Mouse (Mus musculus) cerebellum, adult 11-12 months (tissue): ENCODE measurements at regions not wholly inside any gene's neighbourhood (a gene's known extent, or its start where the extent isn't known, plus 50 kb on each side); places are given as distances from the start of the nearest gene placed in this dataset.
A peak's percentile ranks its signal among the peaks of the same experiment; 100 is the strongest.

ENCODE experiments used
- DNase-seq: peaks from one replicate; pipeline ENCODE4 v3.0.0; 2022

DNA sequence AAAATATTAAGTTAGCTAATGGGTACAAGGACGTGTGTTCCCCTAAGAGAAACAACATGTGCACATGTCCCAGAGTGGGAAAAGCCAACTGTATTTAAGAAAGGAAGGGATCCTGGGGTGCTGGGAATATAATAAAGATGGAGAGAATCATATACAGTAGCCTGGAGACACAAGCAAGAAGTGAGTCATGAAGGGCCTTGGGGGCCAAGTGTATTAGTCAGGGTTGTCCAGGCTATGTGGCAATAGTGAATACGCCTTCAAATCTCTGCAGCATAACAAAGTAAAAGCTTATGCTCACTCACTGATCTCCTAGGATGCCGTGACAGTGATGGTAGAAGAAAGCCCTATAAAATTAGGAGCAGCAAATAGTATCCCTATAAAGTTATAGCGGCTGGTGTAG lies 124.1 kb upstream of the Gm10295 start:
- DNase-seq: no peak

DNA sequence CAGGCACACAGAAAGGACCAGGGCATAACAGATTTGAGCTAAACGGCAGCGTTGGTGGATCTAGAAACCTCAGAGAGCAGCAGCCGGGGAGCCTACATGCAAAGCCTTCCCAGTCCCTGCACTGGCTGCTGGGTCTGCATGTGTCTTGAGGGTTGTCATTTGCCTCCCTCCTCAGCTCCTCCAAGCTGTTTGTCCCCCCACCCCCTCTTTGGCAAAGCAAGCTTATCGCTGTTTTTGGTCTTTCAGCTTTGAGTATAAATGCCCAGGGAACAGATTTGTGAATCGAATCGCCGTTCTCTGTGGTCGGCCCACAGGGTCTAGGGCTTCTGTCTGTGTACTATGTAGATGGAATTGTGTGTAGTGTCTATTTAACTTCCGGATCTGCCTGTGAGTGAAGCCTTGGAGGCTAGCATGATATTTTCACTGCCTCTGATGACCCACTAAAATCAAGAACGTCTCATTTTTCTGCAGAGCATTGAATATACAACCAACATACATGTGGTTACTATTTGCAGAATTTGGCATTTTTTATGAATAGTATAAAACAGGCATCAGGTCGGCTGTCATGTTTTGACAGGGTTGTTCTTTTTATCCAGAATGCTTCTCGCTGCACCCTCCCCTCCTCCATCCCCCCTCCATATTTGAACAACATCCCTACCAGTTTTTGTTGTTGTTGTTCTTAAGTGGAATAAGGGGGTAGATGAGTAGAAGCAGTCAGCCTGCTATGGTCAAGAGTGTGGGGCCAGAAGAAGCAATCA lies 121.3 kb upstream of the Gm10295 start:
- no peak for DNase-seq

DNA sequence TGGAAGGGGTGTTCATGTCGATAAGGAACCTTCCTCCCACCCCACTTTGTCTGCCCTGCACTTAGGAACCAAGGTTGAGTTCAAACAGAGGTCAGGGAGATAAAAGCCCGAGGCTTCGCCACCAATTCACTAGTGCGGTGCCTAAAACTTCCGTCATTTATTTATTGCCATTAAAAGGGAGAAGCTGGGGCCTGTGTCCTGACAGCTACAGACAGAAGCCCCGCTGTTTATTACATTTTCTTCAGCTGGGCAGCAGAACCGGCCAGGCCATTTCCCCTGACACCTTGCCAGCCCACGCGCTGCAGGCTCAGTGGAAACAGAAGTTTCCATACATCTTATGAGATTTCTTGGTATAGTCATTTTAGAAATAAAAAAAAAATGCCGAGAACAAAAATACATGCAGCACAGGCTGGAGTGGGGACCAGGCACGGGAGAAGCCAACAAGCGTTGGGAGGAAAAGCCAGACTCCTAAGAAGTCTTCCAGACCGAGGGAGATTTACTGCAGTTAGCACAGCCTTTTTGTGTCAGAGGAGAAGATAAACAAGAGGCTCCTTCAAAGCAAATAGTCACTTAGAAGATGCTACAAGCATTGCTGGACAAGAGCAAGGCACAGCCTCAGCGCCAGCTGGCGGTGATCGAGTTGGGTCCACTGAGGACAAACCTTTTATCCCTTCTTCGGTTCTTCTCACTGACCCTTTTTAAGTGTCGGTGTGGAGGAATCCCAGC lies 120.5 kb upstream of the Gm10295 start:
- no peak for DNase-seq

- DNase-seq: no peak
Observed at GRCm38 (mm10) chr7:71471319-71471657, 120.0 kb upstream of the Gm10295 start.

DNA sequence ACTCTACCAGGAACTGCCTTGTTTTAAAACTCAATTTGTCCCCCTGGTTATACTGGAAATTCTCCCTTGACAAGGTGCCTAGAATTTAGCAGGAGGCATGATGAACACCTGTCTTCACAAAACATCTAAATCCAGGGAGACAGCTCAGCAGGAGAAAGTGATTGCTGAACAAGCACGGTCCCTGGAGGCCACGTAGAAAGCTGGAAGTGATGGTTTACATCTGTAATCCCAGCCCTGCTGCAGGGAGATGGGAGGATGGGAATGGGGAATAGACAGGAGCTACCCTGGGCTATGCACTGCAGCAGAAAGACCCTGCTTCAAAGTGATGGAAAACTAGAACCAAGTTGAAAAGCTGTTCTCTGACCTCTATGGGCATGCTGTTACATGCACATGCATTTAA lies 119.1 kb upstream of the Gm10295 start:
- DNase-seq: no peak

- no peak for DNase-seq
Observed at GRCm38 (mm10) chr7:71469951-71470350, 118.7 kb upstream of the Gm10295 start.

DNA sequence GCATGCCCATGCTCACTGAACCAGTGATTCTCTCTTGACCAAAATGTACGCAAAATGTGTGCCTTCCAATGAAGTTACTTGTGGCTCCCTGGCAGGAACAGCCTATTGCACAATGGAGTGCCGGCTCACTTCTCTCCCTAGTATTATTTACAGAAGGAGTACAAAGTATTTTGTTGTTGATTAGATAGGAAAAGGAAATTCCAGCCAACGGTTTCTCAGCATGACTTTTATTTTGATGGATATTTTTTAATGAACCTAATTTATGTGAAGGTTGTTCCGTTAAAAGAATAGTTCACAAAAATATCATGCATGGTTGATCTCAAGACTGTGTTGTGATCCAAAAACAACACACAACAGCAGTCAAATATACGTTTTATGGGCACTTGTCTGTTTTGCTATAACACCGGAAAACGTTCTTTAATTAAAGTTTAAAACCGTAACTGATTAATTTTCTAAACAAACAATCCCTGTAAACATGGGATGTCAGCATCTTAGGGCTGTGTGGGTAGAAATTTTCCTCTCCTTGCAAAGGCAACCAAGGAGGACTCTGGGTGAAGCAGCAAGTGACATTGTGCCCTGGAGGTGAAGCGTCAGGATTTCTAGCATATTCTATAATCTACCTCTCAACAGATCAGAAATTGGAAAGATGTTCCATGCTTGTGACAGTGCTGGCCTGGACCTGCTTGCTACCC lies 116.3 kb upstream of the Gm10295 start:
- no peak for DNase-seq

- DNase-seq: no peak
Observed at GRCm38 (mm10) chr7:71464127-71464526, 112.8 kb upstream of the Gm10295 start.

DNA sequence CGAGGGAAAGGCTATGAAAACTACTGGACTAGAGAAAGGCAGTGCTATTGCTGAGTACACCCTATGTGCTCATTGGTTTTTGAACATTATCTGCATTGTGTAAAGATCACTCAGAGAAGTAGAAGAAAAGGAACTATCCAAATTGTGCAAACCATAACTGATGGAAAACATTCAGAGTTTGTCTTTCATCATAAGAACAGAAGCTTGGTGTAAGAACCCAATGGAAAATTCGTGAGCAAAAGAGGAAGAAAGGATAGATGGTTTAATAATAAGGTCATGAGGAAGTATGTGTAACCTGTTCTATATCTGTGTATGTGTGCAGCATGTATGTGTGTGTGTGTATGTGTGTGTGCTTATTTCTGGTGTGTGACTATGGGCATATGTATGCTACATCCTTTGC lies 112.3 kb upstream of the Gm10295 start:
- no peak for DNase-seq

DNA sequence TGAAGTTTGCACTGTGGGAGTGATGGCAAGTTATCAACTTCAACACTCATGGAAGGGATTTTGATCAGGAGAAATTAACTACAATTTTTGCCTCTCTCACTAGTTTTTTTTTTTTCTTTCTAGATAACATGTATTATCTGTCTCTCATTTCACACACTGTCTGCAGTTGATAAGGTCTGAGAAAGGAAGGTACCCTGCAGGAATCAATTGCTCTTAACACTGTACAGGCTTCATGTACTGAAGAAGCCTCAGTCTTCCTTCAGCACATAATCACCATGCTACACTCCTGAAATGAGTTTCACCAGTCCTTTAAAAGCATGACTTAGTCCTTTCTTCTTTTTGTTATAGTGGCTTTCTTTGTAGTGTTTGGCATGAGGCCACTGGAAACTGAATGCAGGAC lies 108.5 kb upstream of the Gm10295 start:
- no peak for DNase-seq

DNA sequence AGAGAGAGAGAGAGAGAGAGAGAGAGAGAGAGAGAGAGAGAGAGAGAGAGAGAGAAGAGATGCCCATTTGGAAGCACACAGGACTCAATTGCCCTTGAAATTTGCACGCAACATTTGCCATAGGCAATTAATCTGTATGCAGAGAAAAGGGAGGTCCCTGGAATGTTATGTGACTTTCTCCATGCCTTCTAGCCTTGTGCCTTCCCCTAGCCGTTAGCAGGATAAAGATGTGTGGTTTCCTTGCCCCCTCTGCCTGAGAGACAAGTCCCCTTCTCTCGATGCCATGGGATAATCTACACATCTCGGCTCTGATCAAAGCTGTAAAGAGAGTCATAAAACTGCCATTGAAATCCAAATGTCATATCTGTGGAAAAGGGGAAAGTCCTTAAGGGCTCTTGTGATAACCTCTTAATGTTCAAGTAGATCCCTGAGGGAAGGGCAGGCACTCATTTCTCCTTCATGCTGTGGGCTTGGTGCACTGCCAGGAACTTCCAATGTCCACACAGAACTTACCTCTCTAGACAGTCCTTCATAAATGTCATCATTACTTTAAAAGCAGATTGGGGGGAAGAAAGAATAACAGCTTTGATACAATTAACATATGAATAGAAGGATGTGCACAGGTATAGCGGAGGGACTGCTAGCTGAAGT lies 106.9 kb upstream of the Gm10295 start:
- DNase-seq: no peak

GRCm38 (mm10) chr7:71457409-71458103 lies 106.3 kb upstream of the Gm10295 start:
- no peak for DNase-seq

DNA sequence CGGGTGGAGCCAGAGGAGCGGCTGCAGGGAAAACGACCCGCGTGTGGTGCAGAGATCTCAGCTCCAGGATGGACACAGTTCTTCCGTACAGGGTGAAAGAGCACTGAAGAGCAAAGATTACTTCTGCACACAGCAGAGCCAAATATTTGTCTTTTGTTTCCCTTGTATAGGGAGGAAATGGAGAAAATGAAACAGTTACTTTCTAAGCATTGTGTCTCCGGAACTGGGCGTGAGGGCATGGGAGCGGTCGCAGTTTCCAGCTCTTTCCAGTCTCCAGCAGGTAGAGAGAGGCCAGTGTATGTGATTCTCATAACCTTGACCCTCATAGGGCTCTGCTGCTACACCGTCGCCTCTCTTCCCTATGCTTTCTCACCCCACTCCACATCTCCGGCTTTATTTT lies 105.1 kb upstream of the Gm10295 start:
- DNase-seq: no peak

GRCm38 (mm10) chr7:71440330-71441240 lies 89.3 kb upstream of the Gm10295 start:
- no peak for DNase-seq

DNA sequence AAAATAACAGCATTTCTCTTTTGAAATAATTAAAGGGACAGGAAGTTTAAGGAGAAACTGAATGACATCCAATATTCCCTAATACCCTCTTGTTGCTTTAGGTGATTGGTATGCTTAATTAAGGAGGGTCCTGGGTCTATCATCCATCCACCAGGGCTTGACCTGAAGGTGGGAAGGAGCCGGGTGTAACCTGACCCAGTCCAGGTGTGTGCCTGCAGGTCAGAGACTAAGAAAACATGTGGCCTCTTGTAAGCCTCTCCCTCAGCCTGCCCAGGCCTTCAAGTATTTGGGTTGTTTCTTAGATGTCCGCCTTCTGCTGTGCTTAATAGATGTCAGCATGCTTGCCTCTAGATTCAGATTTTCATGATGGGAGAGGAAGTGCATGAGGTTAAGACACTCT lies 74.7 kb upstream of the Gm10295 start:
- no peak for DNase-seq

DNA sequence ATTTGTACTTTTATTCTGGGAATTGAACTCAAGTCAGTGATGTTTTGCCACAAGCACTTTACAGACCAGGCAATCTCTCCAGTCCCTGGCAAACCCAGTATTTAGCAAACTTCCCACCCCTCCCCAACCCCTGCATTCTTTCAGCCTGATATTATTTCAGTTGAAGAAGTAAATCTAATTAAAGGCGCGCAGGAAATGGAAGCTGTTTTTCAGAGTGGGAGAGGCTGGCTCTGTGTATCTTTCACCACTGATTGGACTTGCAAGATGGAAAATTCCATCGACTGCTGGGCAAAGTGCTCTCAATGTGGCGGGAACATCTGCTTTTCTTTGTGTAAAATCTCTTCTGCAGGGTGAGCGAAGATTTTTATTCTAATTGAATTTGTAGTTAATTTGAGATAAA lies 68.0 kb upstream of the Gm10295 start:
- DNase-seq: no peak

GRCm38 (mm10) chr7:71418856-71419255 lies 67.6 kb upstream of the Gm10295 start:
- no peak for DNase-seq

DNA sequence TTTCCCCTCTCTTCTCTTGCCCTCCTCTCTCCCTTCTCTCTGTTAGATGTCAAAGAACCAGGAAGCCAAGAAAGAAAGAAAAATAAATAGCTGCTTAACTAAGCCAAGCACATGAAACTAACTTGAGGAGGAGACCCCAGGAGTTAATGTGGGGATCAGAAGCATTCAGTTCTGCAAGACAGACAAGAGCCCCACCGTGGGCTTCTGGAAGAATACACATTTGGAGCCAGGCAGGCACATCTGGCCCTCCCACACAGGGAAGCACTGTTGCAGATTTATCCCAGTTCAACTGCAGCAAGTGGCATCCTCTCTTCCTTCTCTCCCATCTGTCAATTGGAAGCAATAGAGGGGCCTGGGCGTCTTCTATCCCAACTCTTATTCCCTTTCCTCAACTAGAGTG lies 63.5 kb upstream of the Gm10295 start:
- DNase-seq: no peak

- DNase-seq: no peak
Observed at GRCm38 (mm10) chr7:71413121-71413520, 61.8 kb upstream of the Gm10295 start.

DNA sequence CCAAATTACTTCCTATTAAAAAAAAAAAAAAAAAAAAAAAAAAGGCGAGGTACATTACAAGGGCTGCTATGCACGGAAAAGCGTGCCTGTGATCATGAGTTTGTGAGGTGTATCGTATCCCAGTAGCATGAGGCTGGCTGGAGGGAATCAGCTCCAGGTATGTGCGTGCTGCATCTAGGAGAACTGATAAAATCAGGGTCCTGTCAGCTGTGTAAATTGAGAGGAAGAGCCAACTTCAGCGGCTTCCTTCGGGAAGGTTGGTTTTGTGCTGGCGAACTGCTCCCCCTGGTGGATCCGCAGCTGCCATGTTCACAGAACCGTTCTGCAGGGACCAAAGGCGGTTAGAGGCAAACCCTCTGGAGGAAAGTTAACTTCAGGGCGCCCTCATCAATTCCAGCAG lies 60.8 kb upstream of the Gm10295 start:
- peak; percentile 10 for DNase-seq

GRCm38 (mm10) chr7:71411293-71412011 lies 60.2 kb upstream of the Gm10295 start:
- no peak for DNase-seq
